In genomic region chr6:118373294-118373693, GRCm38 (mm10) we compare ENCODE assay signal across 8 mouse cellular contexts. TPM values are rescaled to one million over a fixed set of nuclear protein-coding genes. Genes with fewer than 3 reads are reported as not detected.
DNase-seq lines count a peak whose midpoint lies in the region; ATAC-seq and TF ChIP-seq lines count a peak whose summit lies in the region.

No protein-coding gene starts in this region.

- TF ChIP-seq POLR2A in cerebellum, adult 2 months (IDR thresholded peaks at IDR 0.05; ENCODE audit: borderline replicate concordance, insufficient read depth, low read length): no peak

- no peak overlapping the region for H3K4me2 ChIP-seq in kidney, postnatal 0 days (ENCODE audit: low read length)

- H3K4me3 ChIP-seq in kidney, postnatal 0 days (replicated peaks; ENCODE audit: low read depth, low read length): no peak overlapping the region
- no peak overlapping the region for H3K4me3 ChIP-seq in cerebellum, adult 2 months (replicated peaks; ENCODE audit: insufficient read depth, low read depth, low read length)

- peak; percentile 71 for TF ChIP-seq CTCF in kidney, postnatal 0 days (IDR thresholded peaks at IDR 0.05; ENCODE audit: low read depth)
- TF ChIP-seq CTCF in cerebellum, adult 2 months (IDR thresholded peaks at IDR 0.05; ENCODE audit: borderline replicate concordance, insufficient read depth, low read depth, low read length): peak; percentile 52

- no peaks in the 10 kb centered on the region for H3K27me3 ChIP-seq in kidney, postnatal 0 days (ENCODE audit: insufficient read depth, low read length)
- H3K27me3 ChIP-seq in cerebellum, adult 2 months (ENCODE audit: control insufficient read depth, insufficient read depth, low read length): no peaks in the 10 kb centered on the region

- H3K27ac ChIP-seq in kidney, postnatal 0 days: no peak overlapping the region
- H3K27ac ChIP-seq in cerebellum, adult 2 months (ENCODE audit: insufficient read depth, low read length): no peak overlapping the region

- intact Hi-C loops in left cerebral cortex, postnatal 25 days (cut with DNase I): no loop called here

- H3K9me3 ChIP-seq in kidney, postnatal 0 days (replicated peaks; ENCODE audit: low read length): no peaks in the 10 kb centered on the region

- 30% methylated on average over 5 of the region's 5 CpGs for WGBS in kidney, postnatal 0 days
- 31% methylated on average over 5 of the region's 5 CpGs for WGBS in cerebellum, adult 2 months

- no peak for ATAC-seq in kidney, postnatal 0 days (replicated peaks; ENCODE audit: low FRiP score, low read depth)

- no peaks in the 10 kb centered on the region for H3K36me3 ChIP-seq in kidney, postnatal 0 days (ENCODE audit: insufficient read depth, low read length)

- H3K9ac ChIP-seq in kidney, postnatal 0 days (ENCODE audit: low read depth, low read length): no peak overlapping the region

- DNase-seq in kidney, postnatal 0 days (ENCODE audit: low spot score): peak; percentile 35
- DNase-seq in kidney, adult 11 months: no peak
- DNase-seq in MN1 (ENCODE audit: low spot score): peak; percentile 76
- peak; percentile 20 to 39 for DNase-seq in cerebellum, adult 2 months
- peak; percentile 20 for DNase-seq in gastrocnemius, postnatal 25 days
- peak; percentile 35 to 43 for DNase-seq in left cerebral cortex, postnatal 25 days (ENCODE audit: low spot score in 2 of 2)
- DNase-seq in right cerebral cortex, adult 18-20 months: peak; percentile 28
- DNase-seq in c-Kit-positive CD71-positive TER-119-positive erythroid progenitor cells, embryonic 14.5 days (ENCODE audit: low spot score): no peak

- no peaks in the 10 kb centered on the region for H3K4me1 ChIP-seq in kidney, postnatal 0 days (replicated peaks; ENCODE audit: insufficient read depth, low read length)
- peaks cover 3% of the 10 kb centered on the region for H3K4me1 ChIP-seq in cerebellum, adult 2 months (ENCODE audit: control insufficient read depth, insufficient read depth, low read length)

RNA-seq across cellular contexts. Expression of gene Bms1, which starts 46.0 kb away (rescaled TPM):
- polyA plus RNA-seq in kidney, postnatal 0 days (2015; fragmentation: Nextera tagmentation; extraction: Ambion mirVana): 20.5 and 24.3 TPM in 2 replicates
- 18.9 and 19.5 TPM in 2 replicates for polyA plus RNA-seq in cerebellum, adult 2 months (2012; rRNA removed)
- total RNA-seq in gastrocnemius, postnatal 25 days (2021): 10 to 100 TPM; 21.7 to 24.0 TPM
- 10 to 100 TPM; 31.5 to 32.6 TPM for total RNA-seq in left cerebral cortex, postnatal 25 days (2021)

Comparison
In these comparisons a context has a peak if more than half of its experiments do, and no peak if none do; other contexts are left out.
1. DNase-seq: peak in kidney, postnatal 0 days (single experiment), MN1 (single experiment), cerebellum, adult 2 months (2 of 2), gastrocnemius, postnatal 25 days (single experiment), left cerebral cortex, postnatal 25 days (2 of 2) and right cerebral cortex, adult 18-20 months (single experiment); none in kidney, adult 11 months (single experiment) and c-Kit-positive CD71-positive TER-119-positive erythroid progenitor cells, embryonic 14.5 days (single experiment).